Mouse (Mus musculus) liver, postnatal 0 days (tissue): ENCODE results near the gene Ppp2r2c.

ENCODE experiments used
- CTCF ChIP-seq: sonication (generic); IDR thresholded peaks from 2 replicates; pipeline ENCODE4 v1.5.1; 2016; ENCODE audit warnings: antibody characterized with exemption, low read depth
- EP300 ChIP-seq: IDR thresholded peaks from 2 replicates; pipeline ENCODE4 v1.6.1; 2016; ENCODE audit warnings: antibody characterized with exemption, low read depth, mild to moderate bottlenecking

DNA sequence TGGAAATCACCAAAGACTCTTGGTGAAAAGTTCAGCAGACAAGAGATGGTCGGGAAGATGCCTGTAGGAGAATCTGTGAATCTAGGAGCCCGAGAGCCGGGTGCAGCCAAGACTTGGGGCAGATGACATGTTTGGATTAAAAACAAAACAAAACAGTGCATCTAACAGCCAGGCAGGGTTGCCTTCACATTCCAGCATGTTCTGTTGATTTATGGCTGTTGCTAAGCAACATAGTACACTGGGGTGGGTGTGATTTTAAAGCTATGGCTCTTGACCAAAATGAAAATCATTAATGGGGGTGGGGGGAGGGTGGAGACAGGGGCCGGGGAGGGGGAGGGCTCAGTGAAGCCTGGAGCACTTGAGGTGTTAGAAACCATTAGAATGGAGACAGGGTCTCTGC, 16.7 kb upstream of the Ppp2r2c start:
- TF ChIP-seq CTCF (no peak), EP300 (no peak)
